Mouse (Mus musculus): ENCODE measurements around the gene Ndufaf1. TPM values are rescaled to one million over a fixed set of nuclear protein-coding genes. Genes with fewer than 3 reads are reported as not detected.

Ndufaf1 gene
- polyA plus RNA-seq (2016; fragmentation: Nextera tagmentation; extraction: Ambion mirVana) = 49.0 and 50.9 TPM in 2 replicates

- 2% methylated on average over 44 of the region's 44 CpGs for WGBS
- ATAC-seq (ENCODE audit: insufficient number of reproducible peaks, insufficient read depth, low FRiP score, low TSS enrichment, low read depth) = peak; percentile 75
- Histone ChIP-seq H3K4me1 (replicated peaks) (peaks cover 8% of the 10 kb centered on the region), H3K27me3 (no peaks in the 10 kb centered on the region), H3K9me3 (no peaks in the 10 kb centered on the region), H3K36me3 (peaks cover 27% of the 10 kb centered on the region), H3K9ac (replicated peaks) (peak within 1 kb of the TSS; percentile 76), H3K27ac (0 out of 2 replicates have a peak within 1 kb of the TSS, but pooled peaks have one; percentile 8), H3K4me3 (replicated peaks) (peak within 1 kb of the TSS; percentile 80), H3K4me2 (peak within 1 kb of the TSS; percentile 79)
Observed at GRCm38 (mm10) chr2:119662220-119663182, at the start of gene Ndufaf1. Gene Ndufaf1, minus strand, starts transcription at chr2:119662827.

- no peaks in the 10 kb centered on the region for H3K27me3 ChIP-seq
Observed at GRCm38 (mm10) chr2:119710011-119710410, 47.4 kb upstream of the Ndufaf1 start.

GRCm38 (mm10) chr2:119707676-119708075 is 45.0 kb upstream of the Ndufaf1 start:
- H3K4me3 ChIP-seq (replicated peaks) = no peak overlapping the region
- H3K4me1 ChIP-seq (replicated peaks) = no peaks in the 10 kb centered on the region
- no peak overlapping the region for H3K4me2 ChIP-seq
- H3K27me3 ChIP-seq = no peaks in the 10 kb centered on the region
- peaks cover 88% of the 10 kb centered on the region for H3K36me3 ChIP-seq
- H3K9me3 ChIP-seq = no peaks in the 10 kb centered on the region
- no peak overlapping the region for H3K9ac ChIP-seq (replicated peaks)
- H3K27ac ChIP-seq = no peak overlapping the region
- WGBS = 95% methylated on average over 3 of the region's 3 CpGs
- no peak for ATAC-seq (ENCODE audit: insufficient number of reproducible peaks, insufficient read depth, low FRiP score, low TSS enrichment, low read depth)

More at GRCm38 (mm10) chr2:119710011-119710410, 47.4 kb upstream of the Ndufaf1 start:
- Histone ChIP-seq H3K4me1 (replicated peaks) (no peaks in the 10 kb centered on the region), H3K4me2 (no peak overlapping the region), H3K9ac (replicated peaks) (no peak overlapping the region), H3K9me3 (no peaks in the 10 kb centered on the region), H3K4me3 (replicated peaks) (no peak overlapping the region), H3K27ac (no peak overlapping the region), H3K36me3 (peaks cover 93% of the 10 kb centered on the region)
- ATAC-seq (ENCODE audit: insufficient number of reproducible peaks, insufficient read depth, low FRiP score, low TSS enrichment, low read depth) = no peak
- WGBS = 93% methylated on average over 3 of the region's 3 CpGs

- 93% methylated on average over 2 of the region's 2 CpGs for WGBS
- Histone ChIP-seq H3K9ac (replicated peaks) (no peak overlapping the region), H3K36me3 (peaks cover 66% of the 10 kb centered on the region), H3K4me1 (replicated peaks) (0 out of 2 replicates have a peak, but pooled peaks cover 2% of the 10 kb centered on the region), H3K4me3 (replicated peaks) (no peak overlapping the region), H3K27me3 (no peaks in the 10 kb centered on the region), H3K9me3 (no peaks in the 10 kb centered on the region), H3K27ac (no peak overlapping the region), H3K4me2 (no peak overlapping the region)
- no peak for ATAC-seq (ENCODE audit: insufficient number of reproducible peaks, insufficient read depth, low FRiP score, low TSS enrichment, low read depth)
Observed at GRCm38 (mm10) chr2:119703171-119703570, 40.5 kb upstream of the Ndufaf1 start.

GRCm38 (mm10) chr2:119699962-119700361 is 37.3 kb upstream of the Ndufaf1 start:
- Histone ChIP-seq H3K27ac (no peak overlapping the region), H3K4me3 (replicated peaks) (no peak overlapping the region), H3K9me3 (no peaks in the 10 kb centered on the region), H3K4me2 (no peak overlapping the region), H3K9ac (replicated peaks) (no peak overlapping the region), H3K4me1 (replicated peaks) (0 out of 2 replicates have a peak, but pooled peaks cover 2% of the 10 kb centered on the region), H3K27me3 (no peaks in the 10 kb centered on the region), H3K36me3 (peaks cover 48% of the 10 kb centered on the region; the same call in 1 of the 2 replicates)
- WGBS = 90% methylated on average over 3 of the region's 3 CpGs
- ATAC-seq (ENCODE audit: insufficient number of reproducible peaks, insufficient read depth, low FRiP score, low TSS enrichment, low read depth) = no peak

GRCm38 (mm10) chr2:119698472-119698871 is 35.8 kb upstream of the Ndufaf1 start:
- Histone ChIP-seq H3K27me3 (no peaks in the 10 kb centered on the region), H3K9ac (replicated peaks) (no peak overlapping the region), H3K36me3 (peaks cover 43% of the 10 kb centered on the region), H3K9me3 (no peaks in the 10 kb centered on the region), H3K4me3 (replicated peaks) (no peak overlapping the region), H3K27ac (no peak overlapping the region), H3K4me1 (replicated peaks) (0 out of 2 replicates have a peak, but pooled peaks cover 2% of the 10 kb centered on the region), H3K4me2 (no peak overlapping the region)
- WGBS = 89% methylated on average over 2 of the region's 2 CpGs
- ATAC-seq (ENCODE audit: insufficient number of reproducible peaks, insufficient read depth, low FRiP score, low TSS enrichment, low read depth) = no peak

GRCm38 (mm10) chr2:119696111-119696510 is 33.5 kb upstream of the Ndufaf1 start:
- Histone ChIP-seq H3K36me3 (peaks cover 39% of the 10 kb centered on the region), H3K9ac (replicated peaks) (no peak overlapping the region), H3K9me3 (no peaks in the 10 kb centered on the region), H3K27me3 (no peaks in the 10 kb centered on the region), H3K27ac (no peak overlapping the region), H3K4me1 (replicated peaks) (0 out of 2 replicates have a peak, but pooled peaks cover 2% of the 10 kb centered on the region), H3K4me3 (replicated peaks) (no peak overlapping the region), H3K4me2 (no peak overlapping the region)
- no peak for ATAC-seq (ENCODE audit: insufficient number of reproducible peaks, insufficient read depth, low FRiP score, low TSS enrichment, low read depth)
- 86% methylated on average over 1 of the region's 1 CpGs for WGBS

- Histone ChIP-seq H3K4me3 (replicated peaks) (no peak overlapping the region), H3K36me3 (peaks cover 42% of the 10 kb centered on the region), H3K4me2 (no peak overlapping the region), H3K27ac (no peak overlapping the region), H3K27me3 (no peaks in the 10 kb centered on the region), H3K4me1 (replicated peaks) (no peaks in the 10 kb centered on the region), H3K9ac (replicated peaks) (no peak overlapping the region), H3K9me3 (no peaks in the 10 kb centered on the region)
- ATAC-seq (ENCODE audit: insufficient number of reproducible peaks, insufficient read depth, low FRiP score, low TSS enrichment, low read depth) = no peak
- WGBS = 75% methylated on average over 2 of the region's 2 CpGs
Observed at GRCm38 (mm10) chr2:119694826-119695225, 32.2 kb upstream of the Ndufaf1 start.

- Histone ChIP-seq H3K4me3 (replicated peaks) (no peak overlapping the region), H3K9ac (replicated peaks) (no peak overlapping the region), H3K27me3 (no peaks in the 10 kb centered on the region), H3K36me3 (peaks cover 54% of the 10 kb centered on the region), H3K4me1 (replicated peaks) (no peaks in the 10 kb centered on the region), H3K27ac (no peak overlapping the region), H3K9me3 (no peaks in the 10 kb centered on the region), H3K4me2 (no peak overlapping the region)
- ATAC-seq (ENCODE audit: insufficient number of reproducible peaks, insufficient read depth, low FRiP score, low TSS enrichment, low read depth) = no peak
- WGBS = 80% methylated on average over 9 of the region's 9 CpGs
Observed at GRCm38 (mm10) chr2:119692003-119692701, 29.5 kb upstream of the Ndufaf1 start.

- peaks cover 45% of the 10 kb centered on the region for H3K36me3 ChIP-seq
- WGBS = 100% methylated on average over 2 of the region's 2 CpGs
Observed at GRCm38 (mm10) chr2:119683706-119684105, 21.1 kb upstream of the Ndufaf1 start.

GRCm38 (mm10) chr2:119675831-119676230 is 13.2 kb upstream of the Ndufaf1 start:
- Histone ChIP-seq H3K9me3 (no peaks in the 10 kb centered on the region), H3K27me3 (no peaks in the 10 kb centered on the region), H3K4me2 (peak overlapping the region; percentile 86), H3K4me1 (replicated peaks) (peaks cover 15% of the 10 kb centered on the region; the same call in 1 of the 2 replicates), H3K27ac (no peak overlapping the region), H3K36me3 (peaks cover 12% of the 10 kb centered on the region; the same call in 1 of the 2 replicates), H3K9ac (replicated peaks) (peak overlapping the region; percentile 97), H3K4me3 (replicated peaks) (peak overlapping the region; percentile 99)
- no peak for ATAC-seq (ENCODE audit: insufficient number of reproducible peaks, insufficient read depth, low FRiP score, low TSS enrichment, low read depth)
- 5% methylated on average over 5 of the region's 5 CpGs for WGBS

More at GRCm38 (mm10) chr2:119683706-119684105, 21.1 kb upstream of the Ndufaf1 start:
- H3K9ac ChIP-seq (replicated peaks) = no peak overlapping the region
- no peaks in the 10 kb centered on the region for H3K27me3 ChIP-seq
- H3K9me3 ChIP-seq = no peaks in the 10 kb centered on the region
- H3K4me1 ChIP-seq (replicated peaks) = no peaks in the 10 kb centered on the region
- no peak overlapping the region for H3K4me3 ChIP-seq (replicated peaks)
- no peak for ATAC-seq (ENCODE audit: insufficient number of reproducible peaks, insufficient read depth, low FRiP score, low TSS enrichment, low read depth)
- no peak overlapping the region for H3K4me2 ChIP-seq
- no peak overlapping the region for H3K27ac ChIP-seq
